Mouse (Mus musculus) hematopoietic stem cell, adult 5-6 weeks (primary cell): Measurements from ENCODE around the gene Prpsap1. TPM values are rescaled to one million over a fixed set of nuclear protein-coding genes. Genes with fewer than 3 reads are reported as not detected.

Experiments used
- ATAC-seq, 2 experiments: fragments of 125-278 bp in 1 of 2; replicated peaks in 1 of 2; 2 replicates each; pipeline ENCODE4 v1.8.0; 2016 to 2017; ENCODE audit warnings: inconsistent platforms in 2 of 2, mild to moderate bottlenecking in 2 of 2, moderate number of reproducible peaks in 2 of 2, low read depth in 1 of 2, moderate TSS enrichment in 1 of 2; ENCODE audit not compliant: low FRiP score in 2 of 2, poor library complexity in 2 of 2, severe bottlenecking in 2 of 2, insufficient read depth in 1 of 2, low TSS enrichment in 1 of 2
- total RNA-seq: library from RNA; stranded (forward); fragments of 172-1452, 232-1000 nt; gene quantifications from 2 replicates; pipeline ENCODE4 v1.2.3, GENCODE M21; 2017

Gene Prpsap1
- total RNA-seq, result 29.8 and 51.3 TPM in 2 replicates

- ATAC-seq, result peak; percentile 59 to 68
These were observed at the start of gene Prpsap1 for GRCm38 (mm10) chr11:116493795-116494252. Prpsap1 (minus strand) TSS chr11:116494202.

DNA sequence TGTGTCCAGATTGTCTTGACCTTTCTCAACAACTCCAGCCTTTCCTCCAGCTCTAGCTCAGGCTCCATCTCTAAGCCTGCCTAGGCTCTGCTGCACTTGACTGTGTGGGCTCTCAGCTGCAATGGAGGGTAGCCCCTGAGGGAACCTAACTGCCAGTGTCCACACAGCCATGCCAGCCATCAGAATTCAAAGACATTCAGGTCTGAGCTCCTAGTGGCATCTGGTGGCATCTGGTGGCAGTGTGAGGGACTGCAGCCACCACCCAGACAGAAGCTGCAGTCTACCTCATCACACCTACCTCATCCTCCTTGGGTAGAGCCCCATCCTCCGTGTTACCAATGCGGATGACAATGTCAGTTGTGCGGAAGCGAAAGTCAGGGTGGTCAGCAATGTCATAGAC, 49.1 kb upstream of the Prpsap1 start:
- peak; percentile 40 to 48; a peak in 1 of 4 replicates for ATAC-seq

- no peak for ATAC-seq
These were observed 47.2 kb upstream of the Prpsap1 start for GRCm38 (mm10) chr11:116541183-116541582.

DNA sequence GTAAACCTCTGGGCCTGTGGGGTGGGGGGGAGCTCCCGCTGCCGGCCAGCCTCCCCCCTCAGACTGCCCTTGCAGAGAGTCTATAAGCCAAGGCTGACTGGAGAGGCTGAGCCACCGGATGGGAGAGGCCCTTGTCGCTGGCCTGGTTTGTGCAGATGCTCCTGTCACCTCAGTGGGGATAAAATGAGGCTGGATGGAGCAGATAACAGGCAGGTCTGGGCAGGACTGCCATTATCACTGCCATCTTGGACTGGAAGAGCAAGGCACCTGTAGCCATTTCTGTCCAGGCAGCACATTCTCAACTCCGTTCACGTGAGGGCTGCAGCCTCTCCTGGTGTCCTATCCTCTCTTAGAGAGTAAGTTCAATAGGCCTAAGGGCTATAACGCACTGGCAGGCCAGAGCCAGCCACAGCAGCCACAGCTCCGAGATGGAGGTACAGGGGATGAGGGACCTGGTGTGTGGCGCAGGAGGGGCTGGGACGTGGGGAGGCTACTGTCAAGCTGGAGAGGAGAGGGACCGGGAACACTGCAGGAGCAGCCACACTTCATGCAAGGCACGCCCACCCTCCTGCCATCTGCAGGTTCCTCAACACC, 44.2 kb upstream of the Prpsap1 start:
- no peak for ATAC-seq

GRCm38 (mm10) chr11:116537388-116537787, 43.4 kb upstream of the Prpsap1 start:
- ATAC-seq, result no peak

DNA sequence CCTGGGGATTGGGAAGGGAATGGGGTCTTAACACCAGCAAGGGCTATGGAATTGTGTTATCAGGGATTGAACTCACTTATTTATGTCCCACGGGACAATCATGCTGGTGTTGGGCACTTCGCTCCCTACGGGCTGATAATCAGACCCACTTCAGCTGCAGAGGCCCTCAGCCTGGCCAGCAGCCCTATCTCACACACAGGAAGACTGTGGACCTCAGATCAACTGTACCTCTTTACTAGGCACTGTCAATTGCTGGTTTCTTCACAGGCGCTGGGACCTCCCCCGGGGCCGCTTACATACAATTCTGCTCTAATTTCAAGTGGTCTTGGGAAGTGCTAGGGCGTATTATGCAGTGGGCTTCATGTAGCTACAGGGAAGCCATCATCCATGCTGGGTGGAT, 42.7 kb upstream of the Prpsap1 start:
- ATAC-seq, result no peak

- ATAC-seq, result peak; percentile 21 to 60; a peak in 3 of 4 replicates
These were observed 40.3 kb upstream of the Prpsap1 start for GRCm38 (mm10) chr11:116534154-116534865.

- ATAC-seq, result peak; percentile 26 to 43; a peak in 3 of 4 replicates
These were observed 39.5 kb upstream of the Prpsap1 start for GRCm38 (mm10) chr11:116533341-116534153.

DNA sequence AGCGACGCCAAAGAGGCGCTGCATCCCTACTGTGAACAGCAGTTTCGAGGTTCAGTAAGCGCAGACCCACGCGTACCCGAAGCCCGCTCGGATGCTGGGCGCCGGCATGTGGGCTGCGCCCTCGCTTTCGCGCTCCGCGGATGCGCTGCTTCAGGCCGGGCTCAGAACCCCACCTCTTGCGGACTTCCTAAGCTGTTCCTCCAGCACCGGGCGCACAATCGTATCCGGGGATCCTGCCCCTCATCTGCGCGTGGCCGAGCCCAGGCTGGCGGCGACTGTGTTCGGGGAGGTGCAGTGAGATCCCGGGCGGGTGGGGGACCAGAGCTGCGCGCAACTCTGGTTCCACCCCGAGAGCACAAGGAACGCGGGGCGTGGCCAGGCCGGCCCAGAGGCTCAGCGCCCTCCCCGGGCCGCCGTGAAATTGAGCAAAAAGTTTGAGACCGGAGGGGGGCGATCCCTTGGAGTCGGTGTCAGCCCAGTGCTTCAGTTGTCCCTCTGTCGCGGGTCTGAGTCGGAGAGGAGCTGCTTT, 38.9 kb upstream of the Prpsap1 start:
- peak in 1 of 2 experiments; percentile 16; a peak in 2 of 4 replicates for ATAC-seq

GRCm38 (mm10) chr11:116532262-116532809, 38.3 kb upstream of the Prpsap1 start:
- 0 out of 4 replicates have a peak, but pooled peaks of 1 of the 2 experiments have one; percentile 4 for ATAC-seq

- no peak for ATAC-seq
These were observed 37.6 kb upstream of the Prpsap1 start for GRCm38 (mm10) chr11:116531371-116532191.

DNA sequence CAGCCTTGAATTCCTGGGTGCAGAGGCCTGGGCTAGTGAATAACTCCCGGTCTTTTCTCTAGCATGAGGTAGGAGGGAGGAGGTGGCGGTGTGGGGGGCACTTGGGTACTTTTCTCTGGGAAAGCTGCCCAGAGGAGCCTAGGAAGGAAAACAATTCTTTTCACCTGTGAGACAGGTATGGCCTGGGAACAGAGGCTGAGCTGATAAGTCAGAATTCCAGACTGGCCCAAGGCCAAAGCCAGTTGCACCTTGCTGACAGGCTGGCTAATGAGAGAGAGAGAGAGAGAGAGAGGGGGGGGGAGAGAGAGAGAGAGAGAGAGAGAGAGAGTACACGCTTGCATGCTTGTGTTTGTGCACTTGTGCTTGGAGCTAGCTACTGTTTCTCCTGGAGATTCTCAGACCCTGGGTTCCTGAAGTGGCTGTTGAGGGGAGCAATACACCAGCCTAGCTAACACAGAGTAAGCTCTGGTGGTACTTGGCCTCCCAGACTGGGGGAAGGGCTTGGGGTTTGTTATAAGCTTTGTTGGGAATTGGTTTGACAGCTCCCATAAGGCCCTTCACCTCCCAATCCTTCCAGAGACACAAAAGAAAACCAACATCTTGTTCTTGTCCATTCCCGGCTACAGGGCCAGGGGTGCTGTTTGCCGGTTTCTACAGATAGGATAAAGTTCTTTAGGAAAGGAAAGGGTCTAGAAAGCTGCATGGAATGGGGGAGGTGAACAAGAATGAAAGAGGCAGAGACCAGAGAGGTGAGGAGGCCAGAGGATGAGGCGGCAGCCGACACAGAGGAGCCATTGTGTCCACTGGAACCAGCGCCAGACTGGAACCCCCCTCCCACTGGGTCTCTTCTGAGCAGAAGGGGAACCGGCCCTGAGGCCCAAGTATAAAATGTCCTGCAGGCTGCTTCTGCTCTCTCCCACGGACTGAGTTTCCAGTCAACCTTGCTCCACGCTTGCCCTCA, 36.5 kb upstream of the Prpsap1 start, which contains the start of gene Sphk1:
Sphk1 (plus strand) TSS at position 739 of the 961 bp plus-strand sequence.
- ATAC-seq, result no peak

DNA sequence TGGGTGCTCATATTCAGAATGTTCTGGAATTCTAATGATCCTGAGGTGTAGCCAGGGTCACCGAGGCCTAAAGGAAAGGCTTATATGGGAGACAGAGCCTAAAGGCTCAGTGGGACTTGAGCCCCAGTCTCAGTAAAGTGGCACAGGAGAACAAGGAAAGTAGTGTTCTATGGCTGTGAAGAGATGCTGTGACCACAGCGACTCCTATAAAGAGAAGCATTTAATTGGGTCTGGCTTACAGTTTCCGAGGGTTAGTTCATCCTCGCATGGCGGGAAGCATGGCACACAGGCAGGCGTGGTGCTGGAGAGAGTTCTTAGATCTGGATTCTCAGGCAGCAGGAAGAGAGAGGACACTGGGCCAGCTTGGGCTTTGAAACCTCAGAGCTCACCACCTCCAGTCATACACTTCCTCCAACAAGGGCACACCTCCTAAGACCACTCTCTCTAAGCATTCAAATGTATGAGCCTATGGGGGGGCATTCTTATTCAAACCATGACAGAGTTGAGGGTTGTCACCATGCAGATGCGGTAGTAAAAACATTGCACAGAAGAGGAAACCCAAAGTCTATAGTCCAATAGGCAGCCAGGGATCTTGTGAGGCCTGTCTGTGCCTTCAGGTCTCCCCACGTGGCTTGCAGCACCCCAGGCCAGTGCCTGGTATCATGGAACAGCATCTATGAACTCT, 34.8 kb upstream of the Prpsap1 start:
- no peak for ATAC-seq

GRCm38 (mm10) chr11:116523699-116524189, 29.7 kb upstream of the Prpsap1 start:
- no peak for ATAC-seq
